Mouse (Mus musculus) cerebellum, adult 2 months (tissue): ENCODE results near the gene Eps8l2.
"Not testable (repeated sequence)": the region's sequence is repeated elsewhere in the genome, so short reads cannot be mapped to it uniquely, and the experiment has no call there.

Source experiments
- CTCF ChIP-seq: fragments of 200-500 bp; IDR thresholded peaks from 2 replicates; pipeline ENCODE4 v1.5.1; 2011; ENCODE audit warnings: low read depth, mild to moderate bottlenecking, control low read depth, low read length, moderate library complexity, borderline replicate concordance; ENCODE audit not compliant: insufficient read depth
- POLR2A ChIP-seq: fragments of 200-500 bp; IDR thresholded peaks from 2 replicates; pipeline ENCODE4 v1.6.1; 2011; ENCODE audit warnings: low read length, control low read depth, borderline replicate concordance; ENCODE audit not compliant: insufficient read depth

DNA sequence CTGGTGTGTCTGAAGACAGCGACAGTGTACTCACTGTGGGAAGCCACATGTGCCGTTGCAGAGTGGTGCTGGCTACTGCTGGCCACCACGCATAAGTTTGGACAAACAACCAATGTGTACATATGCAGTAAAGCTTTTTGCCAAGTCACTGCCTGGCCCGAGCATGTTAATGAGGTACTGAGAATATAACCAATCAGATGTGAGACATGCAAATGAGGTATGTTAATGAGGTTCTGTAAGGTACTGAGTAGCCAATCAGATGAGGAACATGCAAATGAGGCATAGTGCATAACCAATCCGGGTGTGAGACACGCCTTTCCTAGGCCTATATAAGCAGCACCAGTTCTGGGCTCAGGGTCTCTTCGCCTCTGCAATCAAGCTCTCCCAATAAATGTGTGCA lies 69.0 kb downstream of the Eps8l2 start:
- TF ChIP-seq POLR2A, CTCF: not testable (repeated sequence)
